Mouse (Mus musculus) forebrain, embryonic 14.5 days (tissue): Measurements from ENCODE around the gene Akt2. TPM values are rescaled to one million over a fixed set of nuclear protein-coding genes. Genes with fewer than 3 reads are reported as not detected.

ENCODE experiments used
- polyA plus RNA-seq: library from polyadenylated mRNA; unstranded; fragments of >200 nt; fragmentation: Nextera tagmentation; extraction: Ambion mirVana; gene quantifications from 2 replicates; pipeline ENCODE4 v1.2.1, GENCODE M21; 2014

The Akt2 gene
- polyA plus RNA-seq, 1 experiment from 2014 or later: 80.6 TPM

Other genes starting within 250 kb of the Akt2 start
- 52.4 and 66.4 TPM in 2 replicates for gene Shkbp1, start 235.5 kb upstream of the Akt2 start, polyA plus RNA-seq
- gene Gm20479, start 234.1 kb upstream of the Akt2 start, polyA plus RNA-seq: 0.38 TPM in 1 of 2 replicates, not detected in the other
- gene Sptbn4, start 143.9 kb upstream of the Akt2 start, polyA plus RNA-seq: 1.6 and 1.7 TPM in 2 replicates
- 22.4 and 23.7 TPM in 2 replicates for gene Blvrb, start 143.6 kb upstream of the Akt2 start, polyA plus RNA-seq
- 12.5 and 14.2 TPM in 2 replicates for gene Sertad3, start 117.8 kb upstream of the Akt2 start, polyA plus RNA-seq
- 8.6 and 9.7 TPM in 2 replicates for gene Sertad1, start 104.6 kb upstream of the Akt2 start, polyA plus RNA-seq
- 0.55 and 0.73 TPM in 2 replicates for gene Prx, start 92.2 kb upstream of the Akt2 start, polyA plus RNA-seq
- 0.08 and 0.27 TPM in 2 replicates for gene Hipk4, start 68.3 kb upstream of the Akt2 start, polyA plus RNA-seq
- 98.6 and 108 TPM in 2 replicates for gene Pld3, start 38.3 kb upstream of the Akt2 start, polyA plus RNA-seq
- 26.3 and 31.2 TPM in 2 replicates for gene 2310022A10Rik, start 38.3 kb upstream of the Akt2 start, polyA plus RNA-seq
- 69.3 and 73.8 TPM in 2 replicates for gene Ttc9b, start 62.4 kb downstream of the Akt2 start, polyA plus RNA-seq
- 12.8 and 13.8 TPM in 2 replicates for gene Map3k10, start 83.0 kb downstream of the Akt2 start, polyA plus RNA-seq
- 10.8 and 14.5 TPM in 2 replicates for gene Zfp607b, start 97.8 kb downstream of the Akt2 start, polyA plus RNA-seq
- gene Zfp60, start 139.8 kb downstream of the Akt2 start, polyA plus RNA-seq: 96.6 and 101 TPM in 2 replicates
- gene Zfp626, start 215.6 kb downstream of the Akt2 start, polyA plus RNA-seq: 2.3 and 2.5 TPM in 2 replicates
- 12.0 and 13.4 TPM in 2 replicates for gene Zfp59, start 247.1 kb downstream of the Akt2 start, polyA plus RNA-seq